Mouse (Mus musculus): Measurements from ENCODE around the gene Serpinb9.

The Serpinb9 gene

GRCm38 (mm10) chr13:33002950-33003349, at the start of gene Serpinb9:
Gene Serpinb9, plus strand, starts transcription at chr13:33003250.
- 79% methylated on average over 3 of the region's 3 CpGs for WGBS

GRCm38 (mm10) chr13:32956537-32956936, 46.5 kb upstream of the Serpinb9 start:
- WGBS = 69% methylated on average over 4 of the region's 4 CpGs

GRCm38 (mm10) chr13:32957917-32958316, 45.1 kb upstream of the Serpinb9 start:
- WGBS = 71% methylated on average over 4 of the region's 4 CpGs

GRCm38 (mm10) chr13:32958521-32958920, 44.5 kb upstream of the Serpinb9 start:
- WGBS = 94% methylated on average over 7 of the region's 7 CpGs

- WGBS = 90% methylated on average over 9 of the region's 9 CpGs
Observed at GRCm38 (mm10) chr13:32963990-32964753, 38.9 kb upstream of the Serpinb9 start.

GRCm38 (mm10) chr13:32964989-32965811, 37.9 kb upstream of the Serpinb9 start, which contains the start of gene Serpinb6b:
Gene Serpinb6b, plus strand, starts transcription at chr13:32965209.
- WGBS = 43% methylated on average over 16 of the region's 16 CpGs

- WGBS = 65% methylated on average over 5 of the region's 5 CpGs
Observed at GRCm38 (mm10) chr13:32966116-32966515, 36.9 kb upstream of the Serpinb9 start.

GRCm38 (mm10) chr13:32968353-32968984, 34.6 kb upstream of the Serpinb9 start:
- WGBS = 77% methylated on average over 5 of the region's 5 CpGs

GRCm38 (mm10) chr13:32968996-32969640, 33.9 kb upstream of the Serpinb9 start:
- WGBS = 83% methylated on average over 4 of the region's 4 CpGs

- 94% methylated on average over 1 of the region's 1 CpGs for WGBS
Observed at GRCm38 (mm10) chr13:32969641-32970040, 33.4 kb upstream of the Serpinb9 start.

GRCm38 (mm10) chr13:32970776-32971175, 32.3 kb upstream of the Serpinb9 start:
- 93% methylated on average over 3 of the region's 3 CpGs for WGBS

GRCm38 (mm10) chr13:32974268-32974667, 28.8 kb upstream of the Serpinb9 start:
- WGBS = 88% methylated on average over 2 of the region's 2 CpGs

GRCm38 (mm10) chr13:32974889-32975460, 28.1 kb upstream of the Serpinb9 start:
- WGBS = 69% methylated on average over 3 of the region's 3 CpGs

- WGBS = 83% methylated on average over 2 of the region's 2 CpGs
Observed at GRCm38 (mm10) chr13:32975710-32976109, 27.3 kb upstream of the Serpinb9 start.

GRCm38 (mm10) chr13:32982556-32983042, 20.5 kb upstream of the Serpinb9 start:
- 82% methylated on average over 4 of the region's 4 CpGs for WGBS

GRCm38 (mm10) chr13:32993152-32993893, 9.7 kb upstream of the Serpinb9 start:
- 83% methylated on average over 10 of the region's 10 CpGs for WGBS

GRCm38 (mm10) chr13:32993894-32994242, 9.2 kb upstream of the Serpinb9 start:
- WGBS = 81% methylated on average over 2 of the region's 2 CpGs

GRCm38 (mm10) chr13:32995051-32995450, 8.0 kb upstream of the Serpinb9 start:
- 78% methylated on average over 4 of the region's 4 CpGs for WGBS

- whole genome bisulfite sequencing = 95% methylated on average over 5 of the region's 5 CpGs
Observed at GRCm38 (mm10) chr13:33001341-33001740, 1.7 kb upstream of the Serpinb9 start.

All from cerebral cortex, adult 2 months (tissue).